Mouse (Mus musculus): ENCODE measurements at regions not wholly inside any gene's neighbourhood (a gene's known extent, or its start where the extent isn't known, plus 50 kb on each side); places are given as distances from the start of the nearest gene placed in this dataset.

GRCm38 (mm10) chr9:115477556-115478220 lies 167.5 kb upstream of the Stt3b start:
- DNase-seq (ENCODE audit: extremely low spot score in 1 of 2, low spot score in 1 of 2), result no peak

- DNase-seq (ENCODE audit: extremely low spot score in 1 of 2, low spot score in 1 of 2), result no peak
Measured at GRCm38 (mm10) chr9:115478946-115479345, 168.7 kb upstream of the Stt3b start.

- DNase-seq (ENCODE audit: extremely low spot score in 1 of 2, low spot score in 1 of 2), result no peak
Measured at GRCm38 (mm10) chr9:115481176-115481575, 171.0 kb upstream of the Stt3b start.

- DNase-seq (ENCODE audit: extremely low spot score in 1 of 2, low spot score in 1 of 2), result no peak
Measured at GRCm38 (mm10) chr9:115483024-115483423, 172.8 kb upstream of the Stt3b start.

- DNase-seq (ENCODE audit: extremely low spot score in 1 of 2, low spot score in 1 of 2), result no peak
Measured at GRCm38 (mm10) chr9:115483721-115484120, 173.5 kb upstream of the Stt3b start.

DNA sequence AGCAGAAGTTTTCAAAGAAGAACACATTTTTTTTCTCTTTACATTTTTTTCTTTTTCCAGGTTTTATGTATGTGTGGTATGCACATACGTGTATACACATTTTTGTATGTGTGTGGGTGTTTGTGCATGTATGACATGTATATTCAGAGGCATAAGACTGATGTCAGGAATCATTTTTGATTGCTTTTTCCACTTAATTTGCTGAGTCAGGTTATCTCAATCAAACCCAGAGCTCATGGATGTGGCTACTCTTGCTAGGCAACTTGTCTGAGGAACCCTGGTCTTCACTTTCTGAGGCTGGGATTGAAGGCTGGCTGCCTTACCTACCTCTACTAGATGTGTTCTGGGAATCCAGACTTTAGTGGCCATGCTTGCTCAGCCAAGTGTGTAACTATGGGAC lies 174.2 kb upstream of the Stt3b start:
- DNase-seq (ENCODE audit: extremely low spot score in 1 of 2, low spot score in 1 of 2), result no peak

- no peak for DNase-seq (ENCODE audit: extremely low spot score in 1 of 2, low spot score in 1 of 2)
Measured at GRCm38 (mm10) chr9:115485219-115485618, 175.0 kb upstream of the Stt3b start.

DNA sequence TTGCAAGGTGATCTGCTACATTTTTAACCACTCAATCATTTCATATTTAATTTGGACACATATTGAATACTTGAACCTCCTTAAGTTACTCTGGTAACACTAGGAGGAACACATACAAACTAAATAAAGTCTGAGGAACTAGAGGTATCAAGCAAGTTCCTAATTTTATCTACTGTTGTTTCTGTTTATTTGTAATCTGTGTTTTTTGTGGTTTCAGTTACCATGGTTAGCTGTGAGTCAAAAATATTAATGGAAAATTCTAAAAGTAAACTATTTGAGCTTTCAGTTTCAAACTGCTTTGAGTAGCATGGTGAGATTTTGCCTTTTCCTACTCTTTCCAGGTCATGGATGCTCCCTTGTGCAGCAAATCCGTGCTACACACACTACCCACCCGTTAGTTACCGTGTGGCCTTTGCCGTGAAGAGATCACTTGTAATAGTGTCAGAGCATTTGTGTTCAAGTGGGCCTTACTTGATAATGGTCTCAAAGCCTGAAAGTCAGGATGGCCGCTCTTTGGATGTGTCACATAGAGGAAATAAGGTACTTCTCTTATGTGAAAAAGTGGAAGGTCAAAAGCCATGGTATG lies 177.0 kb upstream of the Stt3b start:
- no peak for DNase-seq (ENCODE audit: extremely low spot score in 1 of 2, low spot score in 1 of 2)

DNA sequence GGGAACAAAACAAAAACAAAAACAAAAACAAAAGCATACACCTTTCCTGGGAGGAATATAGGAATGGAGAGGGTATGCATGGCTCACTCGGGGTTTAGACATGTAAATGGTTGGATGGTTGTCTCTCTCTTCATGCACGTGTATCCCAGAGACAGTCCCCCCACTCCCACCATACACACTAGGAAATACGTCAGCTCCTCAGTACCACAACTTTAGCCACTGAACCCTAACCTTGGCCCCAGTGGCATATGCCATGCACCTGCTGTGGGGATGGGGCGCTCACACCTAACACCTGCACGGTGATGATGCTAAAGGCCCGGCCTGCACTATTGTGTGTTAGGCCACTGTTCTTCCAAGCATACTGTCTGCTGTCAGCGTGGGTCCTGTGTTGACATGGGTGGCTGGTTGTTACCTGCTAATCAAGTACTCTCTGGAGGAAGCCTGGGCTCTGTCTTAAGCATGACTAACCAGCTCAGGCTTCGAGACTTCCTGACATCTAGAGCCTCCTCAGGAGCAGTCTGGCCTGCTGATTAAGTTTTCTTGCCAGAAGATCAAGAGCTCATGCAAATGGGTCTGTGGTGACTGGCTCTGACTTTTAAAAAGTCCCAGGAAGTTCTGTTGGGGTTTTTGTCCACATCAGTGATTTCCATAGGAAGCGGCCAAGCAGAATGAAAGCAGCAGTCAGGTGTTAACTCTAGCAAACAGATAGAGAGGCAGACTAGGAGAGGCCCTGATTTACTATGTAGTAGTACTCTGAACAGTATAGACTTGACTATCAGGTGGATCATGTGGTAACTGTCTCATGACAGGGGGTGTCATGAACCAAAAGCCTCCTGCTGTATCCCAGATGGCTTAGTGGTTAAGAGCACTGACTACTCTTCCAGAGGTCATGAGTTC lies 178.9 kb upstream of the Stt3b start:
- no peak for DNase-seq (ENCODE audit: extremely low spot score in 1 of 2, low spot score in 1 of 2)

- peak; percentile 10 to 51 for DNase-seq (ENCODE audit: extremely low spot score in 1 of 2, low spot score in 1 of 2)
Measured at GRCm38 (mm10) chr9:115492431-115493171, 182.4 kb upstream of the Stt3b start.

GRCm38 (mm10) chr9:115493765-115494164 lies 183.5 kb upstream of the Stt3b start:
- peak in 1 of 2 experiments; percentile 6 for DNase-seq (ENCODE audit: extremely low spot score in 1 of 2, low spot score in 1 of 2)

- no peak for DNase-seq (ENCODE audit: extremely low spot score in 1 of 2, low spot score in 1 of 2)
Measured at GRCm38 (mm10) chr9:115499536-115499935, 189.3 kb upstream of the Stt3b start.

GRCm38 (mm10) chr9:115504789-115505188 lies 194.6 kb upstream of the Stt3b start:
- no peak for DNase-seq (ENCODE audit: extremely low spot score in 1 of 2, low spot score in 1 of 2)

GRCm38 (mm10) chr9:115507131-115507689 lies 197.0 kb upstream of the Stt3b start:
- no peak for DNase-seq (ENCODE audit: extremely low spot score in 1 of 2, low spot score in 1 of 2)

DNA sequence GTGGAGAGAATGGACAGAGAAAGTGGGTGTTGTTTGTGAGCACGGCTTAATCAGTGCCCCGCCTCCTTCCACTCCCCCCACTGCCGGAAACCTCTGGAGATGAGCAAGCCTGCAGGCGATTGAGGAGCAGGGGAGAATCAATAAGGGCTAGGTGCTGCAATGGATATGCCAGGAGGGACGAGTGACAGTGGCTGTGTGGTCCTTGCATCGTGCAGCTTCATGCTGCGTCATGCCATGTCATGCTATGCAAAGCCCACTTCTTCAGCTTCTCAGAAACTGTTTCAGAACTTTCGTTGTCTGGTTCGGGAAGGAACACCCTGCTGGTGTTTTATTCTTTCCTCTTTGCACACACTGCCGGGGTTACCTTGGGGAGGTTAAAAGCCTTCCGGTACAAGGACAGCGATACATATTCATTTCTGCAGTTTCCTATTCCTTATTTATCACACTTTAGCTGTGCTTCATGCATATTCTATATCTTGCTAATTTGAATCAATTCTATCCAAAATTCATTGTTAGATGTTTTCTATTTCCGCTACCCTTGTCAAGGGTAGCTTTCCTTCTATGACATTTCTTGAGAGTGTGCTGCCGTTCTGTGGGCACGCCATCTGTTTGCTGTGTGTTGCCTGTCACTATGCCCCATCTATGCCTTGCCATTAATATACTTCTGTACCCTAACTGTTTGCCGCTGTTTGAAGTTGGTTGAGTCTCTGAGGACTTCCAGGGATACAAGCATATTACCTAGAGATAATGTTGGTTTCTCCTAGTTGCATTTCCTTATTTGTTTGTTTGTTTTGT lies 202.8 kb upstream of the Stt3b start:
- DNase-seq (ENCODE audit: extremely low spot score in 1 of 2, low spot score in 1 of 2), result no peak

GRCm38 (mm10) chr9:115517903-115518302 lies 207.7 kb upstream of the Stt3b start:
- no peak for DNase-seq (ENCODE audit: extremely low spot score in 1 of 2, low spot score in 1 of 2)

DNA sequence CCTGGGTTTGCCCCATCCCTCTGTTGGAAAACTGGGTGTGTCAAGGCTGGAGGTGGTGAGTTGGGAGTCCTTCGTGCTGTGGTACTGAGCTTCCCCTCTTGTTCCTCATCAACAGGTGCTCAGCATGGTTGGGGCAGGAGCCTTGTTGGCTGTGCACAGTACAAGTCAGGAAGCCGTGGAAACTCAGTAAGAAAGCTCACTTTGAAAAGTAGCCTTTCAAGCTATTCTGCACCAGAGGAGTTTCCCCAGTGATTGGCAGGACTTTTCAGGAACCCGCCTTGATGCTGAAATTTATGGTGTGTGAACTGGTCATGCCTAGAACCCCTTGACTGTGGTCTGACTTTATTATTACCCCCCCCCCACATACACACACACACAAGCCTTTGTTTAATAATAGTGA lies 213.9 kb upstream of the Stt3b start:
- DNase-seq (ENCODE audit: extremely low spot score in 1 of 2, low spot score in 1 of 2), result no peak

- DNase-seq (ENCODE audit: extremely low spot score in 1 of 2, low spot score in 1 of 2), result no peak
Measured at GRCm38 (mm10) chr9:115524591-115524990, 214.4 kb upstream of the Stt3b start.

DNA sequence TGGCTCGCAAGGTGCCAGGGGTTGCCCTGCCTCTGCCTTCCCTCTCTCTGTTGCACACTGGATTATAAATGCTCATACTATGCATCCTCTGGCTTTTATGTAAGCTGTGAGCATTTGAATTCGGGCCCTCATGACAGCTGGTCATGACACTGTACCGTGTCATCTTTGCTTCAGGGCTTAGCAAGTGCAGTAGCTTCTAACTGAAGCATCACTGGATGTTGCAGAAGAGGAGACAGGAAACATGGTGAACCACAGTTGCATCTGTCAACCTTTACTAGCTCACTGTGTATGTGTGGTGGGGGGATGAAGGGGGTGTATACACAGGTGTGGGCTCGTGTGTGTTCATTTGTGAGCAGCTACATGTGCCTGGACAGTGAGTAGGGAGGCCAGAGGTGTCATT lies 216.1 kb upstream of the Stt3b start:
- no peak for DNase-seq (ENCODE audit: extremely low spot score in 1 of 2, low spot score in 1 of 2)

DNA sequence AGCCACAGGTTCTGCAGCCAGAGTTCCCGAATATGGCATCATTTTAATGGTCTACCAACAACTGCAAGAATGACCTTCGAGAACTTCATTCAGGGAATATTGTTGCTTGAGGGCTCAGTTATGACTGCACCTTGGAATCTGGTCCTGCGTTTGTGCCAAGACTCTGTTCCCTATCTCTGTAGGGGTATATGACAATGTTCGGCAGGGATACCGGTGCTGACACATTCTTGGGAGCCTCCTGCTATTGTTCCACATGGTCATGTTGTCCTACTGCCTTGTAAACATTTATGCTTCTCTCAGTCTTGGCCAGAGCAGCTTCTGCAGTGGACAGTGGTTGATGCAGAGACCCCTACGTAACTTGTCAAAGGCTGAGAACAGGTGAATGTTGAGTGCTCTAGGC lies 216.8 kb upstream of the Stt3b start:
- DNase-seq (ENCODE audit: extremely low spot score in 1 of 2, low spot score in 1 of 2), result no peak

Data from frontal cortex, adult 2 months (tissue).